Mouse (Mus musculus) lung, adult 2 months (tissue): ENCODE data around the gene Ip6k3.

Experiments used
- CTCF ChIP-seq: fragments of 200-500 bp; IDR thresholded peaks from 2 replicates; pipeline ENCODE4 v1.5.1; 2011; ENCODE audit warnings: mild to moderate bottlenecking, low read length, control low read depth; ENCODE audit not compliant: insufficient read depth
- POLR2A ChIP-seq: fragments of 200-500 bp; IDR thresholded peaks from 2 replicates; pipeline ENCODE4 v1.6.1; 2011; ENCODE audit warnings: low read depth, mild to moderate bottlenecking, control low read depth, low read length, borderline replicate concordance; ENCODE audit errors: extremely low read depth

- TF ChIP-seq CTCF (no peak), POLR2A (no peak)
Observed at GRCm38 (mm10) chr17:27119540-27119895, 48.1 kb downstream of the Ip6k3 start.
